Mouse (Mus musculus): Measurements from ENCODE around the gene Pnck. TPM values are rescaled to one million over a fixed set of nuclear protein-coding genes. Genes with fewer than 3 reads are reported as not detected.

The Pnck gene
- polyA plus RNA-seq, 1 experiment from 2014 or later = 17.9 TPM

DNA sequence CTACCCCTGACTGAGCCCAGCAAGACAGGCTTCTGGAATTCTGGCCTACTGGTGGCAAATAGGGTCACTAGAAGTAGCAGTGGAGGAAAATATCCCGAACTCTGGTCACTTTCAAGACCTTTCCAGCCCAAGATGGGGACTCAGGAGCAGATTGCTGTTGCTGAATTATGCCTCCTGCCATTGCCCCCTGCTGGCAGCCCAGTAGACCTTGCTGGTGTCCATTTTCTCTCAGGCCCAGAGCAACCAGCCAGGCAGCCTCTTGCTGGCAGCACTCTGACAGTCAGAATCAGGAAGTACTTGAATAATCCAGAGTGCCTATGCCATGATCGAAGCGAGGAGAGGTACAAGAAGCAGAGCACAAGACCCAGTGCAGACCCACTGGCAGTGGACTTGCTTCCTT, 4.4 kb downstream of the Pnck start:
- no peaks in the 10 kb centered on the region for H3K4me1 ChIP-seq (replicated peaks; ENCODE audit: control insufficient read depth, insufficient read depth, low read length)
- H3K27ac ChIP-seq (ENCODE audit: low read depth) = no peak overlapping the region
- no peaks in the 10 kb centered on the region for H3K9me3 ChIP-seq (ENCODE audit: control insufficient read depth, low read length)
- DNase-seq (ENCODE audit: low spot score) (no peak), ATAC-seq (replicated peaks; ENCODE audit: low FRiP score, low TSS enrichment, low read depth) (no peak)
- H3K4me2 ChIP-seq (ENCODE audit: low read length) = no peak overlapping the region
- no peaks in the 10 kb centered on the region; the same call in 1 of the 2 replicates for H3K27me3 ChIP-seq (replicated peaks; ENCODE audit: control insufficient read depth, insufficient read depth, low read length)
- 72% methylated on average over 3 of the region's 3 CpGs for WGBS
- no peaks in the 10 kb centered on the region for H3K36me3 ChIP-seq (ENCODE audit: control insufficient read depth, insufficient read depth, low read length)
- no peak overlapping the region for H3K9ac ChIP-seq (ENCODE audit: low read length)
- H3K4me3 ChIP-seq (ENCODE audit: low read depth, low read length) = no peak overlapping the region

GRCm38 (mm10) chrX:73654177-73654576, 5.7 kb downstream of the Pnck start:
- WGBS = 28% methylated on average over 6 of the region's 6 CpGs
- peak; percentile 69; the same call in 1 of the 2 replicates for ATAC-seq (replicated peaks; ENCODE audit: low FRiP score, low TSS enrichment, low read depth)
- no peaks in the 10 kb centered on the region for H3K36me3 ChIP-seq (ENCODE audit: control insufficient read depth, insufficient read depth, low read length)
- DNase-seq (ENCODE audit: low spot score) = peak; percentile 81
- H3K27ac ChIP-seq (ENCODE audit: low read depth) = no peak overlapping the region
- H3K9ac ChIP-seq (ENCODE audit: low read length) = no peak overlapping the region
- no peaks in the 10 kb centered on the region for H3K9me3 ChIP-seq (ENCODE audit: control insufficient read depth, low read length)
- H3K4me2 ChIP-seq (ENCODE audit: low read length) = no peak overlapping the region
- H3K4me3 ChIP-seq (ENCODE audit: low read depth, low read length) = no peak overlapping the region
- H3K4me1 ChIP-seq (replicated peaks; ENCODE audit: control insufficient read depth, insufficient read depth, low read length) = no peaks in the 10 kb centered on the region
- no peaks in the 10 kb centered on the region; the same call in 1 of the 2 replicates for H3K27me3 ChIP-seq (replicated peaks; ENCODE audit: control insufficient read depth, insufficient read depth, low read length)

- no peak overlapping the region for H3K4me2 ChIP-seq (ENCODE audit: low read length)
- H3K27me3 ChIP-seq (replicated peaks; ENCODE audit: control insufficient read depth, insufficient read depth, low read length) = no peaks in the 10 kb centered on the region; the same call in 1 of the 2 replicates
- H3K9me3 ChIP-seq (ENCODE audit: control insufficient read depth, low read length) = no peaks in the 10 kb centered on the region
- H3K4me3 ChIP-seq (ENCODE audit: low read depth, low read length) = no peak overlapping the region
- H3K36me3 ChIP-seq (ENCODE audit: control insufficient read depth, insufficient read depth, low read length) = no peaks in the 10 kb centered on the region
- 86% methylated on average over 6 of the region's 6 CpGs for WGBS
- no peak overlapping the region for H3K27ac ChIP-seq (ENCODE audit: low read depth)
- H3K9ac ChIP-seq (ENCODE audit: low read length) = no peak overlapping the region
- H3K4me1 ChIP-seq (replicated peaks; ENCODE audit: control insufficient read depth, insufficient read depth, low read length) = no peaks in the 10 kb centered on the region
- DNase-seq (ENCODE audit: low spot score) (no peak), ATAC-seq (replicated peaks; ENCODE audit: low FRiP score, low TSS enrichment, low read depth) (no peak)
Observed at GRCm38 (mm10) chrX:73653392-73653791, 6.5 kb downstream of the Pnck start.

- DNase-seq (ENCODE audit: low spot score) (no peak), ATAC-seq (replicated peaks; ENCODE audit: low FRiP score, low TSS enrichment, low read depth) (no peak)
- WGBS = 56% methylated on average over 3 of the region's 3 CpGs
- Histone ChIP-seq H3K4me1 (replicated peaks; ENCODE audit: control insufficient read depth, insufficient read depth, low read length) (no peaks in the 10 kb centered on the region), H3K9ac (ENCODE audit: low read length) (no peak overlapping the region), H3K4me3 (ENCODE audit: low read depth, low read length) (no peak overlapping the region), H3K9me3 (ENCODE audit: control insufficient read depth, low read length) (no peaks in the 10 kb centered on the region), H3K36me3 (ENCODE audit: control insufficient read depth, insufficient read depth, low read length) (no peaks in the 10 kb centered on the region), H3K27me3 (replicated peaks; ENCODE audit: control insufficient read depth, insufficient read depth, low read length) (no peaks in the 10 kb centered on the region; the same call in 1 of the 2 replicates), H3K27ac (ENCODE audit: low read depth) (no peak overlapping the region), H3K4me2 (ENCODE audit: low read length) (no peak overlapping the region)
Observed at GRCm38 (mm10) chrX:73650869-73651268, 9.0 kb downstream of the Pnck start.

DNA sequence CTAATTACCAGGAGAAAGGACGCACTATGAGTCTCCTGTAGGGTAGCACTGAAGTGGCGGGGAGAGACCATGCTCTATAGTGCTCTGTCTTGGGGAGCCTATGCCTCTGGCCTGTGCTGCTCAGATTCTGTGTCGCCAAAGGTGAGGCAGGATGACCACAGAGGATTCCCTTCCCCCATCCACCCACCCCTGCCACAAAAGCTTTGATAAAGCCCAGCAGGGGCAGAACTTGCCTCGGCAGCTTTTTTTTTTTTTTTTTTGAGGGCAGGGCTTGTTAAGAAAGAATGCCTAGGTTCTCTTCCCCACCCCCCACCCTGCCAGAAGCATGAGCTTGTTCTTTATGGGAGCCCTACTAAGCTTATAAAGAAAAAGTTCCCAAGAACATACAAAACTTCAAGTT, 14.8 kb downstream of the Pnck start:
- Histone ChIP-seq H3K4me2 (ENCODE audit: low read length) (no peak overlapping the region), H3K27ac (ENCODE audit: low read depth) (no peak overlapping the region), H3K9me3 (ENCODE audit: control insufficient read depth, low read length) (no peaks in the 10 kb centered on the region), H3K36me3 (ENCODE audit: control insufficient read depth, insufficient read depth, low read length) (no peaks in the 10 kb centered on the region), H3K27me3 (replicated peaks; ENCODE audit: control insufficient read depth, insufficient read depth, low read length) (0 out of 2 replicates have a peak, but pooled peaks cover 2% of the 10 kb centered on the region), H3K4me1 (replicated peaks; ENCODE audit: control insufficient read depth, insufficient read depth, low read length) (no peaks in the 10 kb centered on the region), H3K4me3 (ENCODE audit: low read depth, low read length) (no peak overlapping the region), H3K9ac (ENCODE audit: low read length) (no peak overlapping the region)
- ATAC-seq (replicated peaks; ENCODE audit: low FRiP score, low TSS enrichment, low read depth) = no peak
- no peak for DNase-seq (ENCODE audit: low spot score)
- WGBS = 41% methylated on average over 4 of the region's 4 CpGs

- H3K4me1 ChIP-seq (replicated peaks; ENCODE audit: control insufficient read depth, insufficient read depth, low read length) = no peaks in the 10 kb centered on the region
- WGBS = 11% methylated on average over 41 of the region's 41 CpGs
- H3K9ac ChIP-seq (ENCODE audit: low read length) = peak overlapping the region; percentile 38; the same call in 1 of the 2 replicates
- ATAC-seq (replicated peaks; ENCODE audit: low FRiP score, low TSS enrichment, low read depth) (peak; percentile 20; the same call in 1 of the 2 replicates), DNase-seq (ENCODE audit: low spot score) (peak; percentile 67)
- peaks cover 31% of the 10 kb centered on the region for H3K27me3 ChIP-seq (replicated peaks; ENCODE audit: control insufficient read depth, insufficient read depth, low read length)
- H3K36me3 ChIP-seq (ENCODE audit: control insufficient read depth, insufficient read depth, low read length) = no peaks in the 10 kb centered on the region
- H3K27ac ChIP-seq (ENCODE audit: low read depth) = no peak overlapping the region
- H3K4me2 ChIP-seq (ENCODE audit: low read length) = peak overlapping the region; percentile 58
- H3K4me3 ChIP-seq (ENCODE audit: low read depth, low read length) = peak overlapping the region; percentile 37
- H3K9me3 ChIP-seq (ENCODE audit: control insufficient read depth, low read length) = no peaks in the 10 kb centered on the region
Observed at GRCm38 (mm10) chrX:73639901-73640469, 19.9 kb downstream of the Pnck start.

GRCm38 (mm10) chrX:73639255-73639675, 20.7 kb downstream of the Pnck start, which contains the start of gene Dusp9:
Gene Dusp9, plus strand, starts transcription at chrX:73639419.
- Histone ChIP-seq H3K27me3 (replicated peaks; ENCODE audit: control insufficient read depth, insufficient read depth, low read length) (peaks cover 31% of the 10 kb centered on the region), H3K27ac (ENCODE audit: low read depth) (no peak within 1 kb of the TSS), H3K36me3 (ENCODE audit: control insufficient read depth, insufficient read depth, low read length) (no peaks in the 10 kb centered on the region), H3K4me2 (ENCODE audit: low read length) (peak within 1 kb of the TSS; percentile 58), H3K9ac (ENCODE audit: low read length) (peak within 1 kb of the TSS; percentile 38), H3K4me1 (replicated peaks; ENCODE audit: control insufficient read depth, insufficient read depth, low read length) (no peaks in the 10 kb centered on the region), H3K4me3 (ENCODE audit: low read depth, low read length) (peak within 1 kb of the TSS; percentile 37), H3K9me3 (ENCODE audit: control insufficient read depth, low read length) (no peaks in the 10 kb centered on the region)
- peak; percentile 65 for ATAC-seq (replicated peaks; ENCODE audit: low FRiP score, low TSS enrichment, low read depth)
- DNase-seq (ENCODE audit: low spot score) = peak; percentile 70
- 4% methylated on average over 22 of the region's 28 CpGs for WGBS

DNA sequence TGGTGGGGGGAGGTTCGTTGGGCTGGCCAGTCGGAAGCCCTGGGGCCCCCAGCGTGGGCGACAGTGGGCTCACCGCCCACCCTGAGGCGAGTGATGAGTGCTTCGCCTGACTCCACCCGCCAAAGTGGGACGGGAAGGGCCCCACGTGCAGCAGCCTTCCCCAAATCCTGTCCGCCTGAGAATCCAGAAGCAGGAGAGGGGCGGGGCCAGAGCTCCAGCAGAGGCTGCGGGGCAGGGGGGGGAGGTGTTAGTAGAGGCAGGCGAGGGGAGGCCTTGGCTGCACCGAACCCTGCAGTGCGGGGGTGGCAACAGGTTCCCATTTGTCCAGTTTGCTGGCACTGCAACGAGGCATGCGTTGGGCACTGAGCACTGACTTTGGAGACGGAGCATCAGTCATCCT, 22.5 kb downstream of the Pnck start:
- H3K27me3 ChIP-seq (replicated peaks; ENCODE audit: control insufficient read depth, insufficient read depth, low read length) = peaks cover 35% of the 10 kb centered on the region
- ATAC-seq (replicated peaks; ENCODE audit: low FRiP score, low TSS enrichment, low read depth) (no peak), DNase-seq (ENCODE audit: low spot score) (peak; percentile 54)
- H3K27ac ChIP-seq (ENCODE audit: low read depth) = no peak overlapping the region
- 11% methylated on average over 18 of the region's 19 CpGs for WGBS
- peak overlapping the region; percentile 25 for H3K4me3 ChIP-seq (ENCODE audit: low read depth, low read length)
- H3K4me1 ChIP-seq (replicated peaks; ENCODE audit: control insufficient read depth, insufficient read depth, low read length) = no peaks in the 10 kb centered on the region
- H3K36me3 ChIP-seq (ENCODE audit: control insufficient read depth, insufficient read depth, low read length) = no peaks in the 10 kb centered on the region
- H3K9ac ChIP-seq (ENCODE audit: low read length) = no peak overlapping the region
- H3K4me2 ChIP-seq (ENCODE audit: low read length) = peak overlapping the region; percentile 50
- H3K9me3 ChIP-seq (ENCODE audit: control insufficient read depth, low read length) = no peaks in the 10 kb centered on the region

DNA sequence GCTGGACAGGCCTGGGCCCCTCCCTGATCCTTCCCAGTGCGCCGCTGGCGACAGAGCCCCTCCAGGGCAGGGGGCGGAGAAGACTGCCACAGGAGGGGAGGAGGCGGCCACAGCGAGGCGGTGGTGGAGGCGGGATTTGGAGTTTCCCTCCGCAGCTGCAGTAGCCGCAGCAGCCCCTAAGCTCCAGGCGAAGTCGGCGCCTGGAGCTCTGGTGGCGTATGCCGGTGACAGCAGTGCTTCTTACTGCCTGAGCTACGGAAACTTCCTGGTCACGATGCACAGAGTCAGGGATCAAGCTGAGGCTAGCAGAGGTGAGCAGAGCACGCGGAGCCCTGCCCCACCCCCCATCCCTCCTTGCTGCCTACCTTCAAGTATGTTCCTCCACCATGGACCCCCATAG, 24.5 kb downstream of the Pnck start:
- peaks cover 35% of the 10 kb centered on the region for H3K27me3 ChIP-seq (replicated peaks; ENCODE audit: control insufficient read depth, insufficient read depth, low read length)

More for the DNA sequence above, 24.5 kb downstream of the Pnck start:
- H3K4me2 ChIP-seq (ENCODE audit: low read length) = peak overlapping the region; percentile 37
- H3K27ac ChIP-seq (ENCODE audit: low read depth) = no peak overlapping the region
- ATAC-seq (replicated peaks; ENCODE audit: low FRiP score, low TSS enrichment, low read depth) (no peak), DNase-seq (ENCODE audit: low spot score) (no peak)
- 12% methylated on average over 17 of the region's 19 CpGs for WGBS
- no peak overlapping the region for H3K9ac ChIP-seq (ENCODE audit: low read length)
- H3K4me1 ChIP-seq (replicated peaks; ENCODE audit: control insufficient read depth, insufficient read depth, low read length) = no peaks in the 10 kb centered on the region
- no peaks in the 10 kb centered on the region for H3K36me3 ChIP-seq (ENCODE audit: control insufficient read depth, insufficient read depth, low read length)
- no peak overlapping the region for H3K4me3 ChIP-seq (ENCODE audit: low read depth, low read length)
- no peaks in the 10 kb centered on the region for H3K9me3 ChIP-seq (ENCODE audit: control insufficient read depth, low read length)

All from intestine, embryonic 14.5 days (tissue).